Mouse (Mus musculus) heart, adult 8-10 months (tissue): Measurements from ENCODE around the gene Slc41a1. TPM values are rescaled to one million over a fixed set of nuclear protein-coding genes. Genes with fewer than 3 reads are reported as not detected.
"Not testable (repeated sequence)": the region's sequence is repeated elsewhere in the genome, so short reads cannot be mapped to it uniquely, and the experiment has no call there.

Experiments
- DNase-seq: peaks from one replicate; pipeline ENCODE4 v3.0.0; 2022; ENCODE audit warnings: low spot score
- total RNA-seq, 4 experiments: library from RNA; stranded (reverse); gene quantifications; 2 replicates each; pipeline ENCODE4 v1.2.4; 2022

Slc41a1 gene
- 10 to 100 TPM; 51.3 to 79.6 (median 60.3) TPM for total RNA-seq

DNA sequence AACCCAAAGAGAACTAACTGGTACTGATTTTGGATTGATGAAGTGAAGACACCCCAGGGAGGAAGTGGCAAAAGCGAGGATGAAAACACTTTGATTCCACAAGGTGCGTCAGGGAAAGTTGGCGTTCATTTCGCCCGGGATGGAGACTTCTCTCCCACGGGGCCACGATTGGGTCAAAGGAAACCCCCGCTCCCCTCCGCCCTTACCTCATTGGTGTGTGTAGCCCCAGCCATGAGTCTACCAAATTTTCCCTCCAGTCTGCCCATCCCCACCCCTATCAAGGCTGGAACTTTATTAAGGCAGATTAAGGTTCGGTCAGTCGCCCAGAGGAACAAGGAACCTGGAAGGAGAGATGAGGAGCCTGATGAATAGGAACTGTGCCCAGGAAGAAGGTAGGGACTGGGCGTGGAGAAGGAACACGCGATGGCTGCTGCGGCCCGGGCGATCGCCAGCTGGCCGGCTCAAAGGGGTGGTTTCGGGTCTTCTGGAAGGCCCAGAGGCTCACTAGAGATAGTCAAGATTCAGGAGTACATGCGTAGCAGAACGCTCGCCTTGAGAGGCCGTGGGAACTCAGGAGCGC is at the start of gene Slc41a1:
Gene Slc41a1, plus strand, starts transcription at position 287 of the 580 bp plus-strand sequence.
- DNase-seq: no peak

DNA sequence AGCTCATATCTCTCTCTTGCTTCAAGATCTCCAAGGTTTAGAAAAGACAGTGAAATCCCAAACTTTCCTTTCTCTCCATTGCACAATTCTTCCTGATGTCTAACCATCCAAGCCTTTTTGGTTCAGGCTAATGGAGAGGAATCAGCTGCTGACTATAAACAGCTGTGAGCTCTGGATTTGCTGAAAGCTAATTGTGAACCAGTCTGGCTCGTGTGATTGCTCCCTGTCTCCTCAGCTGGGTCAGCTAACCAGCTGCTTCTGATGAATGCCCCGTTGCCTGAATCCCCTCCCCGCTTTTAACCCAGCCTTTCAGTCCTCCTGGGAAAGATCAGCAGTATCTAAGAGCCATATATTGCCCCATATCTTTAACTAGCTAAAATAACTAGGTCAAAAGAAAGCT is 32.7 kb upstream of the Slc41a1 start:
- DNase-seq: no peak

DNA sequence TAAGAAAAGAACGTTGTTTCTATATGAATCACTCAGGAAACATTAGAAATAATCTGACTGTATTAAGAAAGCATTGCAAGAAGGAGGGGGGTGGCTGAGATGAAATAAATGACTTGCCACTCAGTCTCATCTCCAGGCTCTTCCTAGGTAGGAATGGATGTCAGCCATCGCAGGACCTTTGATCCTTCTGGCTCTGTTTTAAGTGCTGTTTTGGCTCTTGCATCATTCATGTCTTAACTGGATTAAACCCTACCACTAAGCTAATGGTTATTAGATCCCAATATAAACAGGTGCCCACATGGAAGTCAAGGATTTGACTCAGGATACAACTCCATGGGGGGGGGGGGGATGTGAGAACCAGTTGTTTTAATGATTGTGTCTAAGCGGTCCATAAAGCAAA is 32.1 kb upstream of the Slc41a1 start:
- no peak for DNase-seq

DNA sequence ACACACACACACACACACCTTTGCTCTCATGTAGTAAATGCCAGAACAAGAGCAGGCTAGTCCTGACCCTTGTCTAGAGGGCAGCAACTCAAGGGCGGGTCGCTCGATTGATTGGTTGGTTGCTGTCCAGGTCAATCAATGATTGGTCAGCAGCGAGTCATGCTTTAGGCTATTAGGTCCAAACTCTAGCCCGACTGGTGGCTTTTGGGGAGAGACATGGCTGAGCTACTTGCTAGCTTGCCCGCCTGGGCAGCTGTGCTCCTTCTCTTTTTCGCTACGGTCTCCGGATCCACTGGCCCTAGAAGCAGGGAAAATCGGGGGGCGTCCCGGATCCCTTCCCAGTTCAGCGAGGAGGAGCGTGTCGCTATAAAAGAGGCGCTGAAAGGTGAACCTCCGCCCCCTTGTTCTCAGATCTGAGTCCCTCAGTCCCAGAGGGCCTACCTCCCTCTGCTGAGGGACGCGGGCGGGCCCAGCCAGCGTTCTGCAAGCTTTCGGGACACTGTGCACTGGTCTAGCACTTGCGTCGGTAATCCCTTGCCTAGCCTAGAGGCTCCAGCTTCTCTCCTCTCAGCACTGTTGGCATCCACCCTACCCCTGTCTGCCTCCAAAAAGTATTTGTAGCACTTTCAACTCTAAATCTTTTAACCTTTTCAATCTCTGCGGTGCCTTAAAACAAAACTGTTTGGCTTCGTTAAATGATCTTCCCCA is 29.9 kb upstream of the Slc41a1 start, which contains the start of gene Pm20d1:
Gene Pm20d1, plus strand, starts transcription at position 180 of the 708 bp plus-strand sequence.
- peak; percentile 25 for DNase-seq

DNA sequence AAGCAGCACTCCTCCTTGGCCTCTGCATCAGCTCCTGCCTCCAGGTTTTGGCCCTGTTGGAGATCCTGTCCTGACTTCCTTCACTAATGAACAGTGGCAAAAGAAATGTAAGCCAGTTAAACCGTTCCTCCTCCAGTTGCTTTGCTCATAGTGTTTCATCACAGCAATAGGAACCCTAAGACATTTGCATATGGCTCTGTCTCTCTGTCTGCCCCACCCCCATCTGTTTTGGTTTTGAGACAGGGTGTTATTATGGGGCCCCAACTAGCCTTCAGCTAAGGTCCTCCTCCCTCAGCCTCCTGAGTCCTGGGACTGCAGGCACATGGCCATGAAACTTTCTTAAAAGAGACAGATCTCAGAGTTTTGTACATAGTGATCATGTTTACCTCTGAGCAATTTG is 27.3 kb upstream of the Slc41a1 start:
- no peak for DNase-seq

DNA sequence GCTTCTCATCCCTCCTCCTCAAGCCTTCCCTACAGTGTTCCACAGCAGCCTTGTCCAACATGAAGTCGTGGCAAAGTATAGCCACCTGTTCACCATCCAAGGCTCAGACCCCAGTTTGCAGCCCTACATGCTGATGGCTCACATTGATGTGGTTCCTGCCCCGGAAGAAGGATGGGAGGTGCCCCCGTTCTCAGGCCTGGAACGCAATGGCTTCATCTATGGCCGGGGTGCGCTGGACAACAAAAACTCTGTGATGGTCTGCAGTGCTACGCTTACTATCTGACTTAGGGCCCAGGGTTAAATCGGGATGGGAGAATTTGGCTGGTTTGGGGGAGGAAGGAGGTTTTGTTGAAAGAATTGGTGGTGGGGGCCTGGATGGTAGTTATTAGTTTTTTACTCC is 26.2 kb upstream of the Slc41a1 start:
- DNase-seq: no peak

DNA sequence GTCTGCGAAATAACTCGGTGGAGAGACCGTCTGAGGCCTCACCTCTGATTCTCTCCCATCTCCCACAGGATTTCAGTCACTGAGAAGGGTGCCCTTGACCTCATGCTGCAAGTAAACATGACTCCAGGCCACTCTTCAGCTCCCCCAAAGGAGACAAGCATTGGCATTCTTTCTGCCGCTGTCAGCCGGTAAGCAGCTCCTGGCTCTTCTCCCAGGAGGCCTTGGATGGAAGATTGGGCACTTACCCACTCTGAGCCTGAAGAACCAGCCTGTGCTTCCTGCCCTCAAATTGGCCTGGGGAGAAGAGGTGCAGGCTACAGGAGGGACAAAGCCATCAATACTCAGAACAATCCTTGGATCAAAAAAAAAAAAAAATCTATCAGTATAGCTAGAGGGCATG is 24.6 kb upstream of the Slc41a1 start:
- peak; percentile 21 for DNase-seq

DNA sequence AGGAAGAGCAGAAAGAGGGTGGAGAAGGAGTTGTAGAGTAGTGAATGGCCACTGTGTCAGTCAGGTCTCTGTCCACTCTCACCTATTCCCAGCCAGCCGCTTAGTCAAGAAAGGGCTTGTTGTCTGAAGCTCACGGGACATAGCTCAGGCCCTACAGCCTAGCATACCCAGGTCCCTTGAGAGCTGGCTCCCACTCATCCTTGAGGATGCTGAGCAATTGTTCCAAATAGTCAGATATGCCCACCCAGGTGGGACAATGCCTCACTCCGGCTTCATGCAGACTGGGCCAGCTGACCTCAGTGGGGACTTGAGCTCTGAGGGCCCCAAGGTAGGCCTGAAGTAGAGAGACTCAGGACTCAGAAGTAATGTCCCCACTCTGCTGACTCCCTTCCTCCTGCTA is 23.1 kb upstream of the Slc41a1 start:
- DNase-seq: no peak

DNA sequence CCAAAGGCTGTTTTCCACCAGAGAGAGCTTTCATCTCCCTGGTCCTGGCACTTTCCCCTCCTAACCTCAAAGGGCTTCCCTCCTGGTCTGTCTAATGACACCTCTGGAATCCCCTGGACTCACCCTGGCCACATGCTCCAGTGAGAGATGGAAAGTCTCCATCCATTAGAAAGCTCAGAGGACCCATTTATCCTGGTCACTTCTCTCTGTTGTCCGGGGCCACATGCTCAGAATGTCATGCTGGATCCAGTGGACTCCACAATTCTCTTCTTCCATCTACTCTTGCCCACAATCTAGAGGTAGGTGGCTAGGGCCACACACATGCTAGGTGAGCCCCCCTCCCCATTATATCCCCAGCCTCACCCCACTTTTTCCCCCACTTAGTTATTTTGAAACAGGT is 18.3 kb upstream of the Slc41a1 start:
- DNase-seq: no peak

DNA sequence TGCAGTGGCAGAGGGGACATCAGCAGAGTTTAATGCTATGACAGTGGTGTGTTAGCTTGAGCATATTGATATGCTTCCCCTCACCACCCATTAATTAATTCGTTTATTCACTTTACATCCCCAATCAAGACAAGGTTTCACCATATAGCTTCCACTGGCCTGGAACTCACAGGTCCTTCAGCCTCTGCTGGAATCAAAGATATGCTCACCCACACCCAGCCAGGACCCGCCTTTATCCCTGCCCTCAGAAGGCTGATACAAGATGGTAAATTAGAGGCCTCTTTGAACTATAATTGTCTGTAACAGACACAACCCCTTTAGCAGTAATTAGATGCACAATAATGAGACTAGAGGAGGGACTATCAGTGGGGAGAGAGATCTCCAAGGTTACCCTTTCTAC is 17.6 kb upstream of the Slc41a1 start:
- no peak for DNase-seq

DNA sequence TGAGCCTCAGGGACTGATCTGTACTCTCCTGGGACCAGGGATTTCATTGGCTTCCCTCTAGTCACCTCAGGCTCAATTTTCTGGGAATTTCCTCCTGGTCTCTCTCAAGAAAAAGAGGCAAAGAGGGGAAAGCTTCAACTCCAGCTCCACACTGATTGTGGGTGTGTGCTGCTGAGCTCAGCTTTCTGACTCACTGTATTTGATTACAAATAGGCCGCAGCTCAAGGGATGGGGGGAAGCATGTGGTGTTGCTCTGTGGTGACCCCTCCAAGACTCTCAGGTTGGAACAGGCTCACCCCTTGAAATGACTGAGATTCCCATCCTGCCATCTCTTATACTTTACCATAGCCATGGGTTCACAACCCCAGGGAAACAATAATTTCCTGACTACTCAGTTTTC is 15.9 kb upstream of the Slc41a1 start:
- DNase-seq: no peak

DNA sequence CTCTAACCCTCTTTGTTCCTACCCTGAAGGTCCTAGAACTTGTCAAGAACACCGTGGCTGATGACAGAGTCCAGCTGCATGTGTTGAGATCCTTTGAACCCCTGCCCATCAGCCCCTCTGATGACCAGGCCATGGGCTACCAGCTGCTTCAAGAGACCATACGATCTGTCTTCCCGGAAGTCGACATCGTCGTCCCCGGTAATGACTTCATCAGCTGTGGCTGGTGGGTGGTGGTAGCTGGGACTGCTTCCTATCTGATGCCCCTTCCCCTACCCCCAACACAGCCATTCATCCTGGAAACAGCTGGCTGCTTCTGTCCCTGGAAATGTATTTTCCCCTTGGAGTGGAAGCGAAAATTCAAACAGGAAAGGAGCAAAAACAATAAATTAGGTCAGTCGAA is 15.3 kb upstream of the Slc41a1 start:
- no peak for DNase-seq

DNA sequence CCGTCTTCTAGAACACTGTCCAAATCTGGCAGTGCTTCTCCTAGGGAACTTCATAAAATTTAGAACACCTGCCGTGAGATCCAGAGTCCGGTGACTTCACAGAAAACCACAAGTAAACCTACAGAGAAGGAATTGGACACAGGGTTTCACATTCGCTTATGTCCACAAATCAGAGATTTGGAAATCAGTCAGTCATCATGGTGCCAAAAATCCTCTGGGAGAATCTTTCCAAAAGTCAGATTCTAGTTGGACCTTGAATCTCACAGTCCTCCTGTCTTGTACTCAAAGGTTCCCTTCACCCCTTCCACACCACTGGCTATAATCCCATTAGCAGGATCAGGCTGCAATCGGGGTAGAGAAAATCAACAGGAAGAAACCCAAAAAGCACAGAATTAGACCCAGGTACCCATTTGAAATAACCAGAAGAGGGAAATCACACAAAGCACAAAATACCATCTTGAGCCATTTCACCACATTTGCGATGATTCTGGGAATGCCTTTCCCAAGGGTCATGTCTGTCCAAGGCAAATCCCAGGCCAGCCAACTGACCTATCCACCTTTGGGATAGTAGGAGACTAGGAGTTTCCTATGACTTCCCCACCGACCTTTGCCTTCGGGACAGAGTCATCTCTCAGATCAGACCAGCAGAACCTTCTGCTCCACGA is 14.5 kb upstream of the Slc41a1 start:
- no peak for DNase-seq

DNA sequence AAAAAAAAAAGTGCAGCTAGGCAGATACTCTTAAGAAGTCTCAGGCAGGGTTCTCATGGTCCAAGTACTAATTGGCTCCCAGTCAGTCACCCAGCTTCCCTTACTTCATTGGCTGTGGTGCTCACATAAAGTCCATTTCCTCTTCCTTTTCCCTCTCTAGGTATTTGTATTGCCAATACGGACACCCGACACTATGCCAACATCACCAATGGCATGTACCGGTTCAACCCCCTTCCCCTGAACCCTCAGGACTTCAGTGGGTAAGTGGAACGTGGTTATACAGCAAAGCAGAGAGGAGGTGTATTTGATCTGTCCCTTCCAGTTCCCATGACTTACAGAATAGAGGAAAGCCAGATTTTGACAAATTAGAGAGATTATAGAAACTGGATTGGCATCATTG is 13.6 kb upstream of the Slc41a1 start:
- DNase-seq: no peak

DNA sequence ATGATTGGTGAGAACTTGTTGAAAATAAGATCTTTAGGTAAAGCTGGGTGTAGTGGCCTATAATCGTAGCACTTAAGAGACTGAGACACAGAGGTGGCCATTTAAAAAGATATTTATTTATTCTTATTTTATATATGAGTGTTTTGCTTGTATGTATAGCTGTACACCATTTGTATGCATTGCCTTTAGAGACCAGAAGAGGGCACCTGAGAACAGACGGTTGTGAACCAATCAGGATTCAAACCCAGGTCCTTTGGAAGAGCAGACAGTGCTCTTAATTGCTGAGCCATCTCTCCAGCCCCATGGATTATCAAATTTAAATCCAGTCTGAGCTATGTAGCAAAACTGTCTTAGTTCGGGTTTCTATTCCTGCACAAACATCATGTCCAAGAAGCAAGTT is 13.1 kb upstream of the Slc41a1 start:
- no peak for DNase-seq

DNA sequence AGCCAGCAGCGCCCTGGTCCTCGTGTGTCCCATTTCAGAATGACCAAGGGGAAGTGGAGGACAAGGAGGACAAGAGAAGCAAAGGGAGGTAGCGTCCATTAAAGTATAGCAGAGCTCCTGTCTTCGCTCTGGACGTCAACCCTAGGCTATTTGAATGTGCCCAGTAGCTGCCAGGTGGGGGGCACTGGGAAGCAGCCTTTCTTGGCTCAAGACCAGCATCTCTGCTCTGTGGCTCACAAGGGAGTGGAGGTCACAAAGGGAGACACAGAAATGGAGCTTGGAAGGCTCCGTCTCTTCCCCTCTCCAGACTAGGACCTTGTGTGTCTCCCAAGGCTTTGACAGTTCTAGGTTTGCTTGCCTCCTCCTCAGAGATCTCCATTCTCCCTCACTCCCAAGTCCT is 10.4 kb upstream of the Slc41a1 start:
- no peak for DNase-seq

DNA sequence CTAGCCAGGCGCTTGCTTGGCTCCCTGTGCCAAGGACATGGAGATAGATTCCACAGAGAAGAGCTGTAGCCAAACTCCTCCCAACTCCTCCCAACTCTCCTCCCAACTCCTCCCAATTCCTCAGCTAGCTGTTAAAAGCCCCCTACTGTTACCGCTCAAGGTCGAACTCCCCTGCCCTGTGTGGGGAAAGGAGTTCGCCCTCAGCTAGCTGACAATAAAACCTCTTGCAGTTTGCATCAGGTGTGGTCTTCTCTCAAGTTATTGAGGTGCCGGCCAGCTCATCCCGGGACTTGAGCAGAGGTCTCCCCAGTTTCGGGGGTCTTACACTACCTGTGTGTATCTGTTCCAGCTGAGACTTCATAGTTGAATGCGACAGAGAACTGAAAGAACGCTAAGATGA is 6.9 kb upstream of the Slc41a1 start:
- not testable (repeated sequence) for DNase-seq

DNA sequence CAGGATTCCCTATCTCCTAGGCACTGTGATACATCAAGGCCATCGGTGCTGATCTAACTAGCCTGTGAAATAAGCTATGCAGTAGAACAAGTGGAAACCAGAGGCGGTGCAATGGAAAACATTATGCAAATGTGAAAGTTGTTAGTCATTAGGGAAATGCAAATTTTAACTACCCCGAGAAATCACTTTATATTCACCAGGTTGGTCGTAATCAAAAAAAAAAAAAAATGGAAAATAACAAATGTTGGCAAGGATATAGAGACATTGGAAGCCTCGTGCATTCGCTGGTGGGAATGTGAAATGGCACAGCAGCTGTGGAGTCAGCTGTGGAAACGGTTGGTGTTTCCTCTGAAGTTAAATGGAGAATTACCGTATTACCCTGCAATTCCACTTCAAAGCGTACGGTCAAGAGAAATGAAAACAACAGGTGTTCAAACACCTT is 6.4 kb upstream of the Slc41a1 start:
- no peak for DNase-seq

DNA sequence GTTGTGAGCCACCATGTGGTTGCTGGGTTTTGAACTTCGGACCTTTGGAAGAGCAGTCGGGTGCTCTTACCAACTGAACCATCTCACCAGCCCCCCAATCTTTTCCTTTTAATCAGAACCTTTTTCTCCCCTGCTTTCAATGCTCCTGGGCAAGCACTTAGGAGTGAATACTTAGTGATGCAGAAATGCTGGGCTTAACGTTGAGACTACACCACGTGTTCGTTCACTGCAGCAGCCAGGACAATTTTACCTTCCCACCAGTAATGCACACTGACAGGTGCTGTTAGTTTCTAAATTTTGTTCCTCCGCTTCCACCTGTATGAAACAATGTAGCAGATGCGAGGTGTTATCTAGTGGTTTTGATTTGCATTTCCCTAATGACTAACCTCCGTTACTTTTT is 5.0 kb upstream of the Slc41a1 start:
- DNase-seq: no peak

DNA sequence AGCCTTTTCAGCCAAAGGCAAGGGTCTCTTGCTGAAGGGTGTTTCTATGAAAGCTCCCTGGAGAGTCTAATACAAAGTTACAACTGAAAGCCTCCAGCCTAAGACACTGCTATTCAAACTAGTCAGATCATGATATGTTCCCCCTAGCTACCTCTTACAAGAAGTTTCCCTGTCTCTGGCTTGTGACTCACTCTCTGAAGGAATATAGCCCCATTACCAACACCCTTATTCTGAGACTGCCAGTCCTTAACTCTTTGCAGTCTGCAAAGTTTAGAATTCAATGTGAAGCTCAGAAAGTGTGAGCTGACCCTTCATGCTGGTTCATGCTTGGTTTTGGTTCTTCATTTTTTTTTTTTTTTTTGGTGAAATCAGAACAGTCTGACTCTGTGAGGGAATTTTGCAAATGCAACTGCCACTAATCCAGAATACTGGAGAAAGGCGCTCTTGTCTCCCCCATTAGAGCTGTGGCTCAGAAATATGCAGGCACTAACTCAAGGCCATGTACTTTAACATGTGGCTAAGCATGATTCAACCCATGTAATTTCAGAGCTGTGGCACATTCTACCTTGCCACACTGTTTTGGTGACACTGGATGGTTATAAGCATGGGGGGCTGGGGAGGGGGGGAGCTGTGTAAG is 4.3 kb upstream of the Slc41a1 start:
- no peak for DNase-seq

DNA sequence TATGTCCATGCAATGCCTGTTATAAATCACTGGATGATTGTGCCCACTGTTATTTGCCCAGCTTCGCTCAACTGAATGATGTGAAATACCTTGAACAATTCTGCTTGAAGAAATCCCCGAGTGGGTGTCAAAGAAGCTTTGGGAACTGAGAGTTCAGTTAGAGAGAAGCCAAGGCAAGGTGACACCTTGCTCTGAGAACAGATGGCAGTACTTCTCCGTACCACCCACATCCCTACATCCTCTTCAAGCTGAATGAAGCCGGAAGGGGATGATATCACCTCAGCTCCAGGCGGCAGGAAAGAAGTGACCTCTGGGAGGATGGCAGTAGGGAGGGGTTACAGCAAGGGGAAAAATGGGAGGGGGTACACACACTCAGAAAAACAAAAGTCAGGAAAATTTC is 3.7 kb upstream of the Slc41a1 start:
- no peak for DNase-seq

DNA sequence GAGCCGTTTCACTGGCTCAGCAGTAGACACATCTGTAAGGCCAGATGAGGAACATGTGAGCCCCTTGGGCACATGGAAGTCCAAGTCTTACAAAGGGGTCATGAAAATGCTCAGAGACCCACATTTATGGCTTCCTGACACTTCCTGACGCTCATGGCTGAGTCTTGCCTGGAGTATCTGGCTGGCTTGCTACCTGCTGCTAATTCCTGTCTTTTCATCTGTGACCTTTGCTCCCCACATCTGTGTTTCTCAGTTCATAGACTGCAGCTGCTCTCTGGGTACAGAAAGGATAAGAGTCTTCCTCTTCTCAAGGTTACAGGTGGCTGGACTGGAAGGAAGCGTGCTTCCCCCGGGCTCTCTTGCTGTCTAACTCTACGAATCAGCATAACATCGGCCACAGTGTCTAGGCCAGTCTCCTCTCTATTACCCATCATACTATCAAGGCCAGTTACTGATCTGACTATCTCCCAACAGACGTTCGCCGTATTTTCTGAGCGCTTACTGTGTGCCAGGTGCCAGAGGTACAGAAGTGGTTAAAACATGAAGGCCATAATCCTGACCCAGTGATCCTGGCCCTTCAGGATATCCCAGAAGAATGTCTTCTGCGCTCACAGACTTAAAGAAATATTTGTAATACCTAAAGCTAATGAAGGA is 2.6 kb upstream of the Slc41a1 start:
- no peak for DNase-seq
